Mouse (Mus musculus) CD4-positive, CD25-positive, alpha-beta regulatory T cell, adult 4 months (primary cell): ENCODE measurements around the gene Per3. TPM values are rescaled to one million over a fixed set of nuclear protein-coding genes. Genes with fewer than 3 reads are reported as not detected.

Experiments
- ATAC-seq: one replicate; pipeline ENCODE4 v1.8.0; 2017
- polyA plus RNA-seq, 2 experiments: library from polyadenylated mRNA; unstranded; fragments of 100-300 nt; shearing (Covaris generic); gene quantifications; one replicate each; pipeline ENCODE4 v1.2.1; 2017

Per3 gene
- polyA plus RNA-seq, 2 experiments from 2014 or later, result 4.7 to 5.2 TPM

DNA sequence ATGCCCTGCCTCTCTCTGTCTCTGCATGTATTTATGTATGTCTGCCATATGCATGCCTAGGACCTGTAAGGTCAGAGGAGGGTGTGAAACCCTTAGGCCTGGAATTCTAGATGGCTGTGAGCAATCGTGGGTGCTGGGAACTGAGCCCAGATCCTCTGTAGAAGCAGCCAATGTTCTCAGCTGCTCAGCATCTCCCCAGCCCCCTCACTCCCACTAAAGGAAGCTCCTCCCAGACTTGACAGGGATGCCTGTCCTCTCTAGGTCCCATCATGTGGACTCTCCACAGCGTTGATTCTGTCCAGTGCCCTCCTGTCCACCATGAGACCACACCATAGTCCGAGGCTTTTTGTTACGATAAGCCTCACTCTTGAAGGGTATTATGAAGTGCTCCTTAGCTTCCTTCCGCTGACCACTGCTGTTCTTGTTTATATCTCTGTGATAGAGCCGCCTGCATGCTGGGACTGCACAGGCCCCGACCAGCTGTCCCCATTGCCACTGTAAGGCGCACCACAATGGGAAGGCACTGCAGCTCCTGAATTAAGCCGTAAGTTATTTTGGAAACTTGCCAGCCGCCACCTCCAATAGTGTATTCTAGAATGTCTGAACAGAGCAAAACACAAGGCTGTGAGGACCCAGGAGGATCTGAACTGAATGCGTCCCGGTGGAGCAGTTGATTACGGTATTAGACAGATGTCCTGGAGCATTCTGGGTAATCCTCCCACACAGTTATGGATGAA lies 87.9 kb downstream of the Per3 start:
- ATAC-seq, result no peak

Other genes with a start within 250 kb of the Per3 start
- 1 to 10 TPM; 1.4 to 2.7 TPM for gene Errfi1, start 190.7 kb downstream of the Per3 start, polyA plus RNA-seq
- 100 to 1,000 TPM; 550 to 588 TPM for gene Park7, start 130.2 kb downstream of the Per3 start, polyA plus RNA-seq
- 100 to 1,000 TPM; 209 to 263 TPM for gene Tnfrsf9, start 130.1 kb downstream of the Per3 start, polyA plus RNA-seq
- gene Uts2, start 47.6 kb downstream of the Per3 start, polyA plus RNA-seq, result not detected
- gene Vamp3, start 13.3 kb upstream of the Per3 start, polyA plus RNA-seq, result 10 to 100 TPM; 41.7 to 53.2 TPM
- gene Gm13090, start 44.9 kb upstream of the Per3 start, polyA plus RNA-seq, result not detected